Mouse (Mus musculus): Measurements from ENCODE around the gene Deaf1. TPM values are rescaled to one million over a fixed set of nuclear protein-coding genes. Genes with fewer than 3 reads are reported as not detected.
A peak's percentile ranks its signal among the peaks of the same experiment; 100 is the strongest.

The Deaf1 gene
- polyA plus RNA-seq, 1 experiment from 2014 or later: 74.2 TPM

DNA sequence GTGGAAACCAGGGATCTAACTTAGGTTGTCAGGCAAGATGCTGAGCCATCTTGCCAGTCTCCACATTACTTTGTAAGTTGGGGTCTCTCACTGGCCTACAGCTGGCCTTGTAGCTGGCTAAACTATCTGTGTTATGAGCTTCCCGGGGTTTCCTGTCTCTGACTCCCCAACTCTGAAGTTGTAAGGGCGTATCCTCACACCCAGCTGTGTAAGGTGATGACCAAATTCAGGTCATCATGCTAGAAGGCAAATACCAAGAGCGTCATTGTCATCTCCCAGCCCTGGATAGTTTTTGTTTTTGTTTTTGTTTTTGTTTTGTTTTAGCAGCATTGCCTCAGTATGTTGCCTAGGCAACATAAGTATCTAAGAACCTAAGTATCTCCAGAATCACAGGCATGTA lies 56.9 kb downstream of the Deaf1 start:
- H3K4me1 ChIP-seq (ENCODE audit: insufficient read depth): no peaks in the 10 kb centered on the region
- no peak for ATAC-seq (ENCODE audit: insufficient read depth)
- no peak overlapping the region for H3K27ac ChIP-seq (ENCODE audit: low read depth)
- TF ChIP-seq CTCF (IDR thresholded peaks at IDR 0.05; ENCODE audit: low read depth): no peak
- no peak overlapping the region for H3K9ac ChIP-seq
- no peaks in the 10 kb centered on the region for H3K27me3 ChIP-seq (ENCODE audit: insufficient read depth, low read length)
- no peaks in the 10 kb centered on the region for H3K36me3 ChIP-seq (ENCODE audit: insufficient read depth)
- DNase-seq: no peak
- H3K4me2 ChIP-seq: no peak overlapping the region
- no peak overlapping the region for H3K4me3 ChIP-seq (ENCODE audit: low read depth, low read length)
- 83% methylated on average over 3 of the region's 3 CpGs for WGBS
- H3K9me3 ChIP-seq (ENCODE audit: low read depth, low read length): no peaks in the 10 kb centered on the region

DNA sequence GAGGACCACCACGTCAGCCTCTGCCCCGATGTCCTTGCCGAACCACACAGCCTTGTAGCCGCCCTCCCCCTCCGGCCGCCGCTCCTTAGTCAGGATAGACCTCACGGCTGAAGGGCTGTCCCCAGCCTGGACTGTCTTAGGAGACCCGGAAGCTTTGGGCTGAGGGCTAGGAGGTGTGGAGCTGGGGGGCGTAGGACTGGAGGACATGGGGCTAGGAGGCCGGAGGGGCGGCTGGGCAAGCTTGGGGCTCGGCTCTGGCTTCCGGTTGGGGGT lies 58.3 kb downstream of the Deaf1 start:
- Histone ChIP-seq H3K4me3 (ENCODE audit: low read depth, low read length) (no peak overlapping the region), H3K4me1 (ENCODE audit: insufficient read depth) (no peaks in the 10 kb centered on the region), H3K27me3 (ENCODE audit: insufficient read depth, low read length) (no peaks in the 10 kb centered on the region), H3K9ac (no peak overlapping the region), H3K9me3 (ENCODE audit: low read depth, low read length) (no peaks in the 10 kb centered on the region), H3K36me3 (ENCODE audit: insufficient read depth) (peaks cover 3% of the 10 kb centered on the region; the same call in 1 of the 2 replicates), H3K27ac (ENCODE audit: low read depth) (no peak overlapping the region), H3K4me2 (peak overlapping the region; percentile 31; the same call in 1 of the 2 replicates)
- DNase-seq: no peak
- WGBS: 66% methylated on average over 14 of the region's 14 CpGs
- TF ChIP-seq CTCF (IDR thresholded peaks at IDR 0.05; ENCODE audit: low read depth): no peak
- no peak for ATAC-seq (ENCODE audit: insufficient read depth)

DNA sequence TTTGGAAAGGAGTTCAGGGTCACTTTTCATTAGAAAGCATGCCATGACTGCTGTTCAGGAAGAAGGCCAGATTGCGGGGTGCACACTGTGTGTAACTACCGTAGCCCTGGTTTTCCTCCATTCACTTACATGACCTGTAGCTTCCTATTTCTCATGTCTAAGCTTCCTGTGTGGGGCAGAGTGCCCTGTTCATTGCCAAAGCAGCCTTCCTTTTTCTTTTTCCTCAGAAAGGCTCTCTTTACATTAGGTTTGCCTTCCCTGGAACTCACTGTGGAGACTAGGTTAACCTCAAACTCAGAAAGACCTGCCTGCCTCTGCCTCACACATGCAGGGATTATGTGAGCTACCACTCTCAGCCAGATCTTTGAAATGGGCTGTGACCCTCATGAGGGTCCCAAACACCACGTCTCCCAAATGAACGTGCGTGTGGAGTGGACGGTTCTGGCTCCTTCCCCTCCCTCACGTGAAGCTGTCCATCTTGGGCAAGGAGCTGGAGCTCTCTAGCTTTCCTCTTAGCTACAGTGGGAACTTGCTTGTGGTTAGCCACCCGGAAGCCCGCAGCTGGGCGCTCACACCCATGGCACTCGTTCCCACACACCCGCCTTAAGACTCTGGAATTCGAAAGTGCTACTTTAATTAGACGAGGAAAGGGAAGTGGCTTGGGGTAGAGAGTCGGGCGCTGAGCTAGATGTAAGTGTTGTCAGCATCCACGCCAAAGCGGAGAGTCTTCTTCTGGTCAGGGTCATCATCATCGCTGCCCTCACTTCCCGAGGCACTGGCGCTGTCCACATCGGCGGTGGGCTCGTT lies 58.8 kb downstream of the Deaf1 start:
- no peaks in the 10 kb centered on the region for H3K27me3 ChIP-seq (ENCODE audit: insufficient read depth, low read length)
- 59% methylated on average over 24 of the region's 24 CpGs for WGBS
- H3K9me3 ChIP-seq (ENCODE audit: low read depth, low read length): no peaks in the 10 kb centered on the region
- no peak overlapping the region for H3K4me3 ChIP-seq (ENCODE audit: low read depth, low read length)
- ATAC-seq (ENCODE audit: insufficient read depth): no peak
- H3K9ac ChIP-seq: no peak overlapping the region
- H3K36me3 ChIP-seq (ENCODE audit: insufficient read depth): peaks cover 8% of the 10 kb centered on the region; the same call in 1 of the 2 replicates
- TF ChIP-seq CTCF (IDR thresholded peaks at IDR 0.05; ENCODE audit: low read depth): no peak
- DNase-seq: no peak
- H3K4me1 ChIP-seq (ENCODE audit: insufficient read depth): no peaks in the 10 kb centered on the region
- H3K4me2 ChIP-seq: peak overlapping the region; percentile 31; the same call in 1 of the 2 replicates
- no peak overlapping the region for H3K27ac ChIP-seq (ENCODE audit: low read depth)

DNA sequence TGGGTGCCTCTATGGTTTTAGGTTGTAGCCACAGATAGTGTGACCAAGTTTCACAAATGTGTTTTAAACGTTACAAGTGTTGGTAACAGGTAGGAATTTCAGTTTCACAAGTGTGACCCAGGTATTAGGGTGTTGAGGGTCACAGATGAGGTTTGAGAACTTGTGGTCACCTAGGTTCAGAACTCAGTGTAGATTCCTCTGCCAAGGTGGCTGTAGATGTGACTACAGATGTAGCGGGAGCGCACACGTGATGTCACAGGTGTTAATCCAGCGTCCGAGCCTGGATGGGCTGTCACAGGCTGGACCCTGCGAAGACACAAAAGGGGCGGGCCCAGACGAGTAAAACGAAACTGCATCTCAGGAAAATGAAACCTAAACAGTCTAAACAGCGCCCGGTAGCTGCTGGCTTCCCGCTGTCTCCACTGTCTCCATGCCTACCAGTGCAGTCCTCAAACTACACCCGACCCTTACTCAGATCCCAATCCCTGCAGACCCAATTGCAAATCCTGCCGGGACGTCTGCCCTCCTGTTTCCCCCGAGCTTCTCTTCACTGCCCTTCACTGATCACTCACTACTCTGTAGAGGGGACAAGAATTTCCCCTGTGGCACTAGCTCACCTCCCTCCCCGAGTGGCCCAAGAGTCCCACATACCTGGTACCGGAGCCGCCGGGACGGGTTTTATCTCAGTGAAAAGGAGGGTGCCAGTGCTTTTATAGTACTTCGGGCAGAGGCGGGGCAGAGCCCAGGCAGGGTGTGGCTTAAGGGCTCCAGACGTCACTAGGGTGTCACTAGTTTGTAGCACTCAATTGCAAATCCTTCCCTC lies 61.5 kb downstream of the Deaf1 start, which contains the start of gene Irf7:
Gene Irf7, minus strand, starts transcription at position 743 of the 823 bp plus-strand sequence.
- 9% methylated on average over 25 of the region's 25 CpGs for WGBS
- Histone ChIP-seq H3K4me1 (ENCODE audit: insufficient read depth) (no peaks in the 10 kb centered on the region), H3K9me3 (ENCODE audit: low read depth, low read length) (no peaks in the 10 kb centered on the region), H3K4me2 (peak within 1 kb of the TSS; percentile 75), H3K36me3 (ENCODE audit: insufficient read depth) (peaks cover 35% of the 10 kb centered on the region), H3K9ac (peak within 1 kb of the TSS; percentile 59), H3K27me3 (ENCODE audit: insufficient read depth, low read length) (no peaks in the 10 kb centered on the region), H3K4me3 (ENCODE audit: low read depth, low read length) (peak within 1 kb of the TSS; percentile 47), H3K27ac (ENCODE audit: low read depth) (no peak within 1 kb of the TSS)
- no peak for TF ChIP-seq CTCF (IDR thresholded peaks at IDR 0.05; ENCODE audit: low read depth)
- DNase-seq (peak; percentile 60), ATAC-seq (ENCODE audit: insufficient read depth) (peak; percentile 63)

DNA sequence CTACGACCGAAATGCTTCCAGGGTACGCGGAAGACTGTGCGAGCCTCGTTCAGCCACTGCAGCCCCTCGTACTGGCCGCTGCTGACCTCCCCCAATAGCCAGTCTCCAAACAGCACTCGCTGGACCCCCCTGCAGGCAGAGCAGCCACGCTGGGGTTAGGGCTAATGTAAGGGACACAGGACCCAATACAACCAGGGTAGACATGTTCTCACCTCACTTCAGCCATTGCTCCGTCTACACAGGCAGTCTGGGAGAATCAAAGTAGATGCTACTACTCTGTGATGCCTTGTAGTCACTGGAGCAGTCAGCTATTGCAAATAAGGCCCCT lies 62.1 kb downstream of the Deaf1 start:
- 33% methylated on average over 11 of the region's 11 CpGs for WGBS
- Histone ChIP-seq H3K36me3 (ENCODE audit: insufficient read depth) (peaks cover 41% of the 10 kb centered on the region), H3K27ac (ENCODE audit: low read depth) (no peak overlapping the region), H3K27me3 (ENCODE audit: insufficient read depth, low read length) (no peaks in the 10 kb centered on the region), H3K9me3 (ENCODE audit: low read depth, low read length) (no peaks in the 10 kb centered on the region), H3K4me3 (ENCODE audit: low read depth, low read length) (peak overlapping the region; percentile 47; the same call in 1 of the 2 replicates), H3K9ac (no peak overlapping the region; the same call in 1 of the 2 replicates), H3K4me2 (peak overlapping the region; percentile 75), H3K4me1 (ENCODE audit: insufficient read depth) (no peaks in the 10 kb centered on the region)
- no peak for TF ChIP-seq CTCF (IDR thresholded peaks at IDR 0.05; ENCODE audit: low read depth)
- ATAC-seq (ENCODE audit: insufficient read depth) (peak; percentile 6; the same call in 1 of the 2 replicates), DNase-seq (no peak)

DNA sequence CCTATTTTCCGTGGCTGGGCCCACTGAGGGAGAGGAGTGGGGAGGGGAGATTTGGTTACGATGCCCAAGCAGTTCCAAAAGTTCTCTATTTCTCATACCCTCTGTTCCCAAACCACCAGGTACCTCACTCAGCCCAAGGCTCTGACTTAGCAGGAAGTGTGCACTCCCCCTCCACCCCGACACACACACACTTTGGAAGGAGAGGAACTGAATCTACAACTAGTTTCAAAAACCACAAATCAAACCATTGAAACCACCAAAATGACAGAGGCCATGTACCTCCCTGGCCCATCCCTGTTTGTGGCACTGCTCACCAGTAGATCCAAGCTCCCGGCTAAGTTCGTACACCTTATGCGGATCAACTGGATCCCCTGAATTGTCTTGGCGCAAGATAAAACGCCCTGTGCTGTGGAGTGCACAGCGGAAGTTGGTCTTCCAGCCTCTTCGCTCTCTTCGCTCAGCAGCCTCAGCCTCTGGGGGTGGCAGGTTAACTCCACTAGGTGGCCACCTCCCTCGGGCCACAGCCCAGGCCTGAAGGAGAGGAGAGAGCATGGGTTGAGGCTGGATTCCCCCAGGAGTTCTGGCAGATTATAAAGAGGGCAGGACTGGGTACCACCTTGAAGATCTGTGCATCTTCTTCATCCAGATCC lies 62.6 kb downstream of the Deaf1 start:
- H3K4me3 ChIP-seq (ENCODE audit: low read depth, low read length): no peak overlapping the region
- WGBS: 29% methylated on average over 12 of the region's 12 CpGs
- ATAC-seq (ENCODE audit: insufficient read depth): peak; percentile 55; the same call in 1 of the 2 replicates

More for the DNA sequence above, 62.6 kb downstream of the Deaf1 start:
- Histone ChIP-seq H3K36me3 (ENCODE audit: insufficient read depth) (peaks cover 46% of the 10 kb centered on the region), H3K9me3 (ENCODE audit: low read depth, low read length) (no peaks in the 10 kb centered on the region), H3K4me1 (ENCODE audit: insufficient read depth) (no peaks in the 10 kb centered on the region), H3K9ac (no peak overlapping the region), H3K27ac (ENCODE audit: low read depth) (no peak overlapping the region), H3K27me3 (ENCODE audit: insufficient read depth, low read length) (no peaks in the 10 kb centered on the region), H3K4me2 (peak overlapping the region; percentile 75)
- peak; percentile 69 for TF ChIP-seq CTCF (IDR thresholded peaks at IDR 0.05; ENCODE audit: low read depth)
- peak; percentile 67 for DNase-seq

Data from lung, embryonic 14.5 days (tissue).